Mouse (Mus musculus) monocyte, adult 59 days (primary cell): Measurements from ENCODE around the gene Rapgef1. TPM values are rescaled to one million over a fixed set of nuclear protein-coding genes. Genes with fewer than 3 reads are reported as not detected.

Experiments used
- total RNA-seq, 2 experiments: library from RNA; stranded (reverse); gene quantifications; one replicate each; pipeline ENCODE4 v1.2.4; 2023

Rapgef1 gene
- 100 to 1,000 TPM; 111 to 115 TPM for total RNA-seq

GRCm38 (mm10) chr2:29619484-29620300 is at the start of gene Rapgef1:
TSS of gene Rapgef1 (plus strand) at chr2:29619720.

GRCm38 (mm10) chr2:29751497-29751896 is 132.0 kb downstream of the Rapgef1 start, which contains the start of gene Gm13420:
TSS of gene Gm13420 (minus strand) at chr2:29751685.

GRCm38 (mm10) chr2:29787104-29787917 is 167.8 kb downstream of the Rapgef1 start, which contains the start of gene Coq4:
TSS of gene Coq4 (plus strand) at chr2:29787493.

GRCm38 (mm10) chr2:29787937-29788681 is 168.6 kb downstream of the Rapgef1 start, which contains the start of gene Trub2:
TSS of gene Trub2 (minus strand) at chr2:29788502.

Other genes starting within 250 kb of the Rapgef1 start
- gene Gm13420, start 132.0 kb downstream of the Rapgef1 start, total RNA-seq: not detected
- gene Gm13547, start 139.6 kb downstream of the Rapgef1 start, total RNA-seq: not detected
- gene Coq4, start 167.8 kb downstream of the Rapgef1 start, total RNA-seq: 1 to 10 TPM; 2.7 to 4.0 TPM
- 10 to 100 TPM; 29.0 to 31.1 TPM for gene Trub2, start 168.8 kb downstream of the Rapgef1 start, total RNA-seq
- gene Slc27a4, start 182.9 kb downstream of the Rapgef1 start, total RNA-seq: 10 to 100 TPM; 14.6 to 15.4 TPM
- gene Urm1, start 200.4 kb downstream of the Rapgef1 start, total RNA-seq: 10 to 100 TPM; 23.5 to 34.8 TPM
- 1 to 10 TPM; 1.7 to 3.1 TPM for gene Cercam, start 249.4 kb downstream of the Rapgef1 start, total RNA-seq